Mouse (Mus musculus) hindbrain, embryonic 16.5 days (tissue): ENCODE data around the gene Zfp593. TPM values are rescaled to one million over a fixed set of nuclear protein-coding genes. Genes with fewer than 3 reads are reported as not detected.

Experiments
- ATAC-seq: fragments of 200-750 bp; cut with Nextera tagmentation; 2 replicates; pipeline ENCODE4 v1.8.0; 2017; ENCODE audit warnings: moderate TSS enrichment, moderate library complexity
- H3K27ac ChIP-seq: fragments of 300-500 bp; sonication (generic); 2 replicates; pipeline ENCODE4 v1.5.1; 2014; ENCODE audit warnings: low read depth, mild to moderate bottlenecking, control low read depth, low read length, moderate library complexity
- H3K27me3 ChIP-seq: fragments of 300-500 bp; sonication (generic); replicated peaks from 2 replicates; pipeline ENCODE4 v1.6.1; 2014; ENCODE audit warnings: low read length; ENCODE audit not compliant: control insufficient read depth, insufficient read depth
- H3K36me3 ChIP-seq: fragments of 300-500 bp; sonication (generic); 2 replicates; pipeline ENCODE4 v1.6.1; 2014; ENCODE audit warnings: mild to moderate bottlenecking, low read length, moderate library complexity, mixed read lengths; ENCODE audit not compliant: control insufficient read depth, insufficient read depth
- H3K4me1 ChIP-seq: fragments of 300-500 bp; sonication (generic); 2 replicates; pipeline ENCODE4 v1.6.1; 2014; ENCODE audit warnings: low read depth, low read length; ENCODE audit not compliant: control insufficient read depth, insufficient read depth
- H3K4me2 ChIP-seq: fragments of 300-500 bp; sonication (generic); 2 replicates; pipeline ENCODE4 v1.6.1; 2014; ENCODE audit warnings: mild to moderate bottlenecking, low read length, control low read depth, moderate library complexity
- H3K4me3 ChIP-seq: fragments of 300-500 bp; sonication (generic); 2 replicates; pipeline ENCODE4 v1.5.1; 2014; ENCODE audit warnings: mild to moderate bottlenecking, low read length, control low read depth, moderate library complexity
- H3K9ac ChIP-seq: fragments of 300-500 bp; sonication (generic); 2 replicates; pipeline ENCODE4 v1.6.1; 2014; ENCODE audit warnings: low read depth, mild to moderate bottlenecking, control low read depth, low read length, moderate library complexity
- H3K9me3 ChIP-seq: fragments of 300-500 bp; sonication (generic); 2 replicates; pipeline ENCODE4 v1.6.1; 2014; ENCODE audit warnings: mild to moderate bottlenecking, low read length, moderate library complexity; ENCODE audit not compliant: control insufficient read depth
- WGBS: fragments of 180-500 bp; shearing (Covaris S2); extraction: QIAGEN DNeasy Blood & Tissue Kit; methylation state at CpG from one replicate; pipeline ENCODE4 v1.1.7; 2014; 5-methylcytosine and 5-hydroxymethylcytosine counted together
- polyA plus RNA-seq: library from polyadenylated mRNA; unstranded; fragments of >200 nt; fragmentation: Nextera tagmentation; extraction: Ambion mirVana; gene quantifications from 2 replicates; pipeline ENCODE4 v1.2.1, GENCODE M21; 2015

Gene Zfp593
- 13.3 and 14.7 TPM in 2 replicates for polyA plus RNA-seq

DNA sequence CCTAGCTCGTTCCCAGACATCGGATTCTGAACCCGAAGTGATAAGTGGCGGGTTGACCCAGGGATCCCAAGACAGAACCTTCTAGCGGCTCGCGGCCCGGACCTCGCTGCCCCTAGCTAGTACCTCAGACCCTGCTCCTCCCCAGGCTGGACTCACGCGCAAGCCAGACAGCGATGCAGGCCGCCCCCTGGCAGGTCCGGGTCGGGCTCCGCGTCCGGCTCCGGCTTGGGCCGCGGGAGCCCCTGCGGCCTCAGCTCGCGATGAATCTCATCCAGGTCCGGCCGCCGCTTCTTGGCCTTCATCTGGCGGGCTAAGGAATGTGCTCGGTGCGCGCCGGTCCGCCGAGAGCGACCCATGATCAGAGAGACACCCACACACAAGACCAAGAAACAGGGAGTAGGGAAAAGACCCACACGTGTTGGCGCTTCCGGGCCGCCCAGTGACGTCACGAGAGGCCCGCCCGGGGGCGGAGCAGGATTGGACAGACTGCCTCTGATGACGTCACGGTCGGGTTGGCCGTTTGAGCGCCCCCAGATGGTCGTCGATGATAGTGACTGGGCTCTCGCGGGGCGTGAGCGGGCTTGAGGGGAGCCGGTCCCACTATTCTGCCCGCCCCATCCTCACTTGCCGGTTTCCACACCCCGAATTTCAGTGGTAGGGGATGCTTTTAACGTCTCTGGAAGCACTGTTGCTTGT, at the start of gene Zfp593:
Zfp593 (minus strand) TSS at position 445 of the 696 bp plus-strand sequence.
- no peaks in the 10 kb centered on the region for H3K36me3 ChIP-seq
- WGBS: 2% methylated on average over 59 of the region's 60 CpGs
- H3K4me3 ChIP-seq: peak within 1 kb of the TSS; percentile 79
- peak within 1 kb of the TSS; percentile 81 for H3K9ac ChIP-seq
- ATAC-seq: peak; percentile 79
- H3K9me3 ChIP-seq: no peaks in the 10 kb centered on the region
- H3K27me3 ChIP-seq: peaks cover 9% of the 10 kb centered on the region; the same call in 1 of the 2 replicates
- H3K4me1 ChIP-seq: peaks cover 29% of the 10 kb centered on the region
- peak within 1 kb of the TSS; percentile 91 for H3K4me2 ChIP-seq
- H3K27ac ChIP-seq: peak within 1 kb of the TSS; percentile 37; the same call in 1 of the 2 replicates

DNA sequence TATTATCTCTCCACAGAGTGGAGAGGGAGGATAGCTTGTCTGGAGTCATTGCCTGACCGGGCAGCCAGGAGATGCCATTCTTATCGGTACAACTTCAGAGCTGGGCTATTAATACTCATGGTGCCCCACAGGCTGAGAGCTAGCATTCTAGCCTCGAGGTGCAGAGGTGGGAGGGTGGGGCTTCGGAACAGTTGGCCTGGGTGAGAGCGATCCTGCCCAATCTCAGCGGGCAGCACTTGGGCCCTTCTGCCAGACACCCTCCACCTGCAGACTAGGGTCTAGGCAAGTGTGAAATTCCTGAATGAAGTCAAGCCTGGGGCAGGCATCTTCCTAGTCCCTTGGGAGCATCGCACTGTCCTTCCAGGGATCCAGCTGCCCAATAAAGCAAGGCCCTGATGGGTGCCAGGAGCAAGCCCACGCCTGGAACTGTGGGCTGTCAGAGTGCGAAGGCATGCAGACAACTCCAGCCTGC, 48.3 kb upstream of the Zfp593 start:
- H3K4me2 ChIP-seq: no peak overlapping the region
- H3K4me1 ChIP-seq: no peaks in the 10 kb centered on the region; the same call in 1 of the 2 replicates
- no peak for ATAC-seq
- H3K36me3 ChIP-seq: no peaks in the 10 kb centered on the region
- no peak overlapping the region for H3K4me3 ChIP-seq
- H3K27me3 ChIP-seq: no peaks in the 10 kb centered on the region
- no peak overlapping the region for H3K27ac ChIP-seq
- no peaks in the 10 kb centered on the region for H3K9me3 ChIP-seq
- WGBS: 73% methylated on average over 9 of the region's 9 CpGs
- no peak overlapping the region for H3K9ac ChIP-seq

DNA sequence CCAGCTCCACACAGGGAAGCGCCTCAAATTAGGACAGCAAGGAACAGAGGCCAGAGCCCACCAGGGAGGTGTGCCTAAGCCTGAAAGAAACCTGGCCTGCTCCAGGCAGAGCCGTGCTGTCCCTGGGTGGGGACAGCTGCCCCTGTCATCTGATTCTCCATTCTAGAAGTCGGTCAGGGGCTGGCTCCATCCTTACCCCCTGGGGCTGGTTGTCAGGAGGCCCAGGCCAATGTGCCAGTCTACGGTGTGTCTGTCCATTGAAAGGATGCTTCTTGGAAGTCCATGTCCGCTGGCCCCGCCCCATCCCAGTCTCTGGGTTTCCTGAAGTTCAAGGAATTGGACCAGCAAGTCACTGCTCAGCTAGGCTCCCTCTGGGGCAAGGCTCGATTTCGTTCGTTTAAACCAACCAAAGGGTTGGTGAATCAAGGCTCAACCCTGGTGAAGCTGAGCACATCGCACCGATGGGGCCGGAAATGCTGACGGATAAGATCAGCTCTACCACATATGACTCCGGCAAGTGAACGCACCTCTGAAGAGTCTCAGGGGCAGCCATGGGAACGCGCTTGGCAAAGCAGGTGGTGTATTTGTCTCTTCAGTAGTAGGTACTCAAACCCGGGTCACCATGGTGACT, 47.8 kb upstream of the Zfp593 start:
- no peaks in the 10 kb centered on the region for H3K9me3 ChIP-seq
- ATAC-seq: no peak
- H3K27ac ChIP-seq: no peak overlapping the region
- 74% methylated on average over 18 of the region's 18 CpGs for WGBS
- H3K4me3 ChIP-seq: no peak overlapping the region
- H3K9ac ChIP-seq: no peak overlapping the region
- peaks cover 5% of the 10 kb centered on the region for H3K4me1 ChIP-seq
- no peak overlapping the region for H3K4me2 ChIP-seq
- no peaks in the 10 kb centered on the region for H3K36me3 ChIP-seq
- no peaks in the 10 kb centered on the region for H3K27me3 ChIP-seq

DNA sequence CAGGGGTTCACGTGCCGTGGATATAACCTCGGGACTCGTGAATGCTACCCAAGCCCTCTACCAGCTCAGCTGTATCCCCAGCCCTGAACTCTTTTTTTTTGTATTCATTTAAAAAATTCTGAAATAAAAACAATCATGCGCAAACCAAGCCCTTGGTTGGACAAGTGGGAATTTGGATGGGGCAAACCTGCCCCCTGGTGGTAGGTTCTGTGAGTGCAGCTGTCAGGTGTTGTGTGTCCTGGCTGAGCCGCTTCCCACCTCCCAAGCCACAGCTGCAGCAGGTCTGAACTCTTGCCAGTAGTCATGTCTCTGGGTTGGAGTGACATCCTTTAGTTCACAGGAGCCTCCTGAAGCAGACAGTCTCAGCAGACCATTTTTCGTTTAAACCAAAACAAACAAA, 46.7 kb upstream of the Zfp593 start:
- Histone ChIP-seq H3K4me3 (no peak overlapping the region), H3K27ac (no peak overlapping the region), H3K9ac (no peak overlapping the region), H3K36me3 (no peaks in the 10 kb centered on the region), H3K4me1 (peaks cover 7% of the 10 kb centered on the region), H3K9me3 (no peaks in the 10 kb centered on the region), H3K4me2 (no peak overlapping the region), H3K27me3 (no peaks in the 10 kb centered on the region)
- WGBS: 22% methylated on average over 7 of the region's 7 CpGs
- no peak for ATAC-seq

DNA sequence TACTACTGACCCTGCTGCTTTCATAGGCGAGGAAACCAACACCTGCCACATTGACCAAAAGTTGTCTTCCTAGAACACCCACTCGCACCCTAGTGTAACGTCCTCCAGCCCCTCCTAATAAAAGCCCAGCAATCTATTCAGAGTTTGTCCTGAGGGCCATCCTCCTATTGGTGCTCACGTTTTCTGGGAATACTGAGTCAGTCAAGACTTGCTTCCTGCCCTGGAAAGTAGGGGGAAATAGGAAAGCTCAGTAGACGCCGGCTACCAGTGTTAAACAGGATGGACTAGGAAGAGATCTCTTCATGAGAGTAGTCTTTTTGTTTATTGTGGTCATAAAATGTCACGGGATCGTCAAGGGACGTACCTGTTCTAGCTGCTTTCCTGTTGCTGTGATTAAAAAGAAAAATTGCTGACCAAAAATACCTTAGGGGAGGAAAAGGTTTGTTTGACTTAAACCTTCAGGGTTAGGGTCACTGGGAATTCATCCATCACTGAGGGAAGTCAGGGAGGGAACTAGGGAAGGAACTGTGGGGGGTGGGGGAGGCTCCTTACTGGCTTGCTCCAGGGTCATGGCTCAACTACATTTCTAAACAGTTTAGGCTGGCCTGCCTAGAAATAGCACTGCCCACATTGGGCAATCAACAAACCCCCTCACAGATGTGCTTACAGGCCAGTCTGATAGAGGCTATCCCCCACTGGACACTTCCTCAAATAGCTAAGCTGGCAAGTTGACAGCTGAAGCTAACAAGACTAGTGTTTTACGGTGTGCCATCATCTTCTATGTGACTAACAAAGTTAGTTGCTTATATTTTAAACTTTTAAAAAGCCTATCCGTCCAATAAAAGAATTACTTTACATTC, 43.2 kb upstream of the Zfp593 start:
- H3K4me1 ChIP-seq: peaks cover 16% of the 10 kb centered on the region
- peak overlapping the region; percentile 99 for H3K27ac ChIP-seq
- 44% methylated on average over 11 of the region's 11 CpGs for WGBS
- peaks cover 5% of the 10 kb centered on the region for H3K36me3 ChIP-seq
- ATAC-seq: no peak
- H3K4me2 ChIP-seq: peak overlapping the region; percentile 79
- H3K4me3 ChIP-seq: peak overlapping the region; percentile 95
- peak overlapping the region; percentile 99 for H3K9ac ChIP-seq
- no peaks in the 10 kb centered on the region for H3K9me3 ChIP-seq
- H3K27me3 ChIP-seq: no peaks in the 10 kb centered on the region

DNA sequence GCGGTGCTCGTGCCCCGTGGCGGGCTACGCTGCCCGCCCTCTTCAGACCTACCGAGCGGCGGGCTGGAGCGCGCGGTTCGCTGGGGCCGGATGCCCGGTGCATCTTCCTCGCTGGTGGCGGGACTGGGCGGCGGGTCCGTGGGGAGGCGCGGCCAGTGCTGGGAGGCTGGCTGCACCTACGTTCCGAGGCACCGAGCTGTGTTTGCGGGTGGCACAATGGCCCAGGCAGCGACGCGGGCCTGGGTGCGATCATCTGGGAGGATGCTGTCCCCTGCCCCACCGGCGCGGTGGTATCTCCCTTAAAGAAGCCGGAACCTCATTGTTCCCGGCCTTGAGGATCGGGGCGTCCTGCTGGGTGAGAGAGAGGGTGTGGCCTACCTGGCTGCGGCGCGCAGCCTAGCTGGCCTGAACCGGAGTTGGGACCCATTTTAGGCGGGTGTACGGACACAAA, 42.2 kb upstream of the Zfp593 start, which contains the start of gene Pdik1l:
Pdik1l (minus strand) TSS at position 321 of the 451 bp plus-strand sequence.
- peaks cover 11% of the 10 kb centered on the region for H3K36me3 ChIP-seq
- 0% methylated on average over 24 of the region's 43 CpGs for WGBS
- ATAC-seq: peak; percentile 78

DNA sequence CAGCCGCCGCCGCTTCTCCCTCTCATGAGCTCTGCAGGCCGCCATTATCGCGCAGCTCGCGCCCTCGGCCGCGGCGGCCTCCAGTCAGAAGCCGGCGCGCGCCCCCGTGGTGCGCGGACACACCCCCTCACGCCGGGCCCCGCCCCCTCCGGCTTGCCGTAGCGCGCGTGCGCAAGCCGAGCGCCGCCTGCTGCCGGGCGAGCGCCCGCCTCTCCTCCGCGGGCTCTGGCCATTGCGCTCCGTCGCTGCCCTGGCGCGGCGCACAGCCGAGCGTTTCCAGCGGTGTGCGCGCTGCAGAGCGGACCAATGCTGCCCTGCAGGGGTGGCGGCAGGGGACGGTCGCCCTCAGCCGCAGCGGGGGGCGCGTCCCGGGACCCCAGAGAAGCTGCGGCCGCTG, 41.8 kb upstream of the Zfp593 start:
- 1% methylated on average over 37 of the region's 59 CpGs for WGBS
- H3K4me2 ChIP-seq: peak overlapping the region; percentile 84
- peak overlapping the region; percentile 99 for H3K27ac ChIP-seq
- H3K27me3 ChIP-seq: no peaks in the 10 kb centered on the region
- H3K9me3 ChIP-seq: no peaks in the 10 kb centered on the region
- peak overlapping the region; percentile 99 for H3K9ac ChIP-seq
- ATAC-seq: peak; percentile 96
- H3K4me3 ChIP-seq: peak overlapping the region; percentile 95
- peaks cover 16% of the 10 kb centered on the region for H3K4me1 ChIP-seq
- H3K36me3 ChIP-seq: peaks cover 12% of the 10 kb centered on the region

More for the DNA sequence above, 42.2 kb upstream of the Zfp593 start, which contains the start of gene Pdik1l:
- H3K4me2 ChIP-seq: peak within 1 kb of the TSS; percentile 84
- peak within 1 kb of the TSS; percentile 95 for H3K4me3 ChIP-seq
- peak within 1 kb of the TSS; percentile 99 for H3K27ac ChIP-seq
- H3K9ac ChIP-seq: peak within 1 kb of the TSS; percentile 99
- peaks cover 16% of the 10 kb centered on the region for H3K4me1 ChIP-seq
- no peaks in the 10 kb centered on the region for H3K27me3 ChIP-seq
- H3K9me3 ChIP-seq: no peaks in the 10 kb centered on the region

DNA sequence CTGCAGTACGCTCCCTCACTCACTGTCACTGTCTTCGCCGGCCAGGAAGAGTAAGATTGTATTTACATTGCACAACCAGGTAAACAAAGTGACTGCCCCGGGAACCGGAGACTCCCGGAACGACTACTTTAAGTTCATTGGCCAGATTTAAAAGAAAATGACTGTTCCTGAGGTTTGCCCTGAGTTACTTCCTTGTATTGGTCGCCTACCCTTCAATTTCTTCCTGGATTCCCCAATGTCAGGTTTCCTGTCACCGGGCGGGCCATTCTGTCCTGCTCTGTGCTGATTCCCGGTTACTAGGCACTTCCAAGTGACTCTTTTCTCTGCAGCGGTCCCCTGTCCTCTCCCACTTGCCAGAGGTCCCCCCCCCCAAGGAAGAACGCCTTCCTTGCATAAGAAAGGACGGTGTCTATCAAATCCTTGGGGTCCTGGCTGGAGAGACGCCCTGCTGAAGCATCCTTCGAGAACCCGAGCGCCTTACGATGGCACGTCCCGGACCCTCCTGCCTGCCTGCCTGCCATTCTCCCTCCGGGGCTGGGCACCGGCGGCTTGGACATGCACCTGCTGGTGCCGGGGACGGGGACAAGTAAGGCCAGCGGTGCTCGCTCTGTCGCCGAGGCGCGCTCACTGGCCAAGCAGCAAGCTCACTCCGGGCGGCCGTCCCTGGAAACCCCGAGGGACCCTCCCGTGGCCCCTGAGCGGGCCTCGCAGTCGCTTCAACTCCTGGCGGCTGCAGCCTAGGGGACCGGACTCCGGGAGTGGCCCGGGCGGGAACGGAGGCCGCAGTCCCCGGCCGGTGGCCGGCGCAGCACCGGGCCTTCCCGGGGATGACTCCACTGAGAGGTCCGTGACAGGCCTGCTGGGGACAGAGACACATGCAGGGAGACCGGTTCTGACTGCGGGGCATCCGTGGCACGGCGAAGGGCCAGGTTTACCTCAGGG, 41.1 kb upstream of the Zfp593 start:
- peak overlapping the region; percentile 94 for H3K9ac ChIP-seq
- H3K27me3 ChIP-seq: no peaks in the 10 kb centered on the region
- peak overlapping the region; percentile 95 for H3K4me3 ChIP-seq
- H3K27ac ChIP-seq: peak overlapping the region; percentile 86
- 2% methylated on average over 55 of the region's 59 CpGs for WGBS
- peaks cover 16% of the 10 kb centered on the region for H3K4me1 ChIP-seq
- H3K36me3 ChIP-seq: peaks cover 12% of the 10 kb centered on the region
- peak; percentile 73 for ATAC-seq
- H3K9me3 ChIP-seq: no peaks in the 10 kb centered on the region
- peak overlapping the region; percentile 84 for H3K4me2 ChIP-seq
